Mouse (Mus musculus): ENCODE data around the gene Rac2. TPM values are rescaled to one million over a fixed set of nuclear protein-coding genes. Genes with fewer than 3 reads are reported as not detected.

The Rac2 gene
- polyA plus RNA-seq, 1 experiment from 2014 or later: 3.2 TPM

- Histone ChIP-seq H3K4me3 (replicated peaks) (no peak overlapping the region), H3K9me3 (no peaks in the 10 kb centered on the region), H3K27me3 (no peaks in the 10 kb centered on the region), H3K4me2 (replicated peaks) (no peak overlapping the region), H3K36me3 (no peaks in the 10 kb centered on the region), H3K9ac (replicated peaks) (no peak overlapping the region), H3K27ac (no peak overlapping the region), H3K4me1 (replicated peaks) (peaks cover 16% of the 10 kb centered on the region)
- WGBS: 89% methylated on average over 14 of the region's 14 CpGs
- no peak for ATAC-seq
Measured at GRCm38 (mm10) chr15:78513019-78513418, 59.6 kb downstream of the Rac2 start.

- Histone ChIP-seq H3K9me3 (no peaks in the 10 kb centered on the region), H3K27ac (no peak overlapping the region), H3K4me3 (replicated peaks) (no peak overlapping the region), H3K36me3 (no peaks in the 10 kb centered on the region), H3K27me3 (no peaks in the 10 kb centered on the region), H3K4me1 (replicated peaks) (peaks cover 16% of the 10 kb centered on the region), H3K4me2 (replicated peaks) (no peak overlapping the region), H3K9ac (replicated peaks) (no peak overlapping the region)
- WGBS: 89% methylated on average over 7 of the region's 7 CpGs
- ATAC-seq: no peak
Measured at GRCm38 (mm10) chr15:78511951-78512350, 60.6 kb downstream of the Rac2 start.

GRCm38 (mm10) chr15:78510736-78511135 is 61.8 kb downstream of the Rac2 start:
- no peak overlapping the region for H3K4me2 ChIP-seq (replicated peaks)
- ATAC-seq: no peak
- H3K36me3 ChIP-seq: no peaks in the 10 kb centered on the region
- no peak overlapping the region for H3K27ac ChIP-seq
- WGBS: 95% methylated on average over 6 of the region's 6 CpGs
- H3K4me3 ChIP-seq (replicated peaks): no peak overlapping the region
- no peaks in the 10 kb centered on the region for H3K27me3 ChIP-seq
- H3K9ac ChIP-seq (replicated peaks): no peak overlapping the region
- no peaks in the 10 kb centered on the region for H3K9me3 ChIP-seq
- H3K4me1 ChIP-seq (replicated peaks): peaks cover 16% of the 10 kb centered on the region

GRCm38 (mm10) chr15:78510121-78510576 is 62.4 kb downstream of the Rac2 start:
- Histone ChIP-seq H3K4me1 (replicated peaks) (peaks cover 16% of the 10 kb centered on the region), H3K27me3 (no peaks in the 10 kb centered on the region), H3K4me3 (replicated peaks) (no peak overlapping the region), H3K27ac (no peak overlapping the region), H3K4me2 (replicated peaks) (no peak overlapping the region), H3K36me3 (no peaks in the 10 kb centered on the region), H3K9me3 (no peaks in the 10 kb centered on the region), H3K9ac (replicated peaks) (0 out of 2 replicates have a peak overlapping the region, but pooled peaks have one; percentile 19)
- 57% methylated on average over 8 of the region's 8 CpGs for WGBS
- no peak for ATAC-seq

GRCm38 (mm10) chr15:78509297-78509899 is 63.2 kb downstream of the Rac2 start:
- Histone ChIP-seq H3K4me3 (replicated peaks) (no peak overlapping the region), H3K36me3 (no peaks in the 10 kb centered on the region), H3K4me1 (replicated peaks) (peaks cover 12% of the 10 kb centered on the region), H3K4me2 (replicated peaks) (no peak overlapping the region; the same call in 1 of the 2 replicates), H3K27me3 (no peaks in the 10 kb centered on the region), H3K9me3 (no peaks in the 10 kb centered on the region), H3K27ac (no peak overlapping the region), H3K9ac (replicated peaks) (no peak overlapping the region)
- 44% methylated on average over 12 of the region's 12 CpGs for WGBS
- ATAC-seq: no peak

Other genes with a start within 250 kb of the Rac2 start
- 0.61 and 1.0 TPM in 2 replicates for gene Csf2rb, start 247.0 kb downstream of the Rac2 start, polyA plus RNA-seq (2015; fragmentation: Nextera tagmentation; extraction: Ambion mirVana)
- not detected in 2 replicates for gene Tex33, start 176.9 kb downstream of the Rac2 start, polyA plus RNA-seq (2015; fragmentation: Nextera tagmentation; extraction: Ambion mirVana)
- gene Tst, start 166.9 kb downstream of the Rac2 start, polyA plus RNA-seq (2015; fragmentation: Nextera tagmentation; extraction: Ambion mirVana): 6.5 and 8.8 TPM in 2 replicates
- gene Mpst, start 166.4 kb downstream of the Rac2 start, polyA plus RNA-seq (2015; fragmentation: Nextera tagmentation; extraction: Ambion mirVana): 1.3 and 2.8 TPM in 2 replicates
- gene Kctd17, start 144.2 kb downstream of the Rac2 start, polyA plus RNA-seq (2015; fragmentation: Nextera tagmentation; extraction: Ambion mirVana): 107 and 117 TPM in 2 replicates
- 0.16 TPM in 1 of 2 replicates, not detected in the other for gene Tmprss6, start 104.1 kb downstream of the Rac2 start, polyA plus RNA-seq (2015; fragmentation: Nextera tagmentation; extraction: Ambion mirVana)
- not detected in 2 replicates for gene Il2rb, start 77.5 kb downstream of the Rac2 start, polyA plus RNA-seq (2015; fragmentation: Nextera tagmentation; extraction: Ambion mirVana)
- 4.8 and 5.6 TPM in 2 replicates for gene C1qtnf6, start 41.4 kb downstream of the Rac2 start, polyA plus RNA-seq (2015; fragmentation: Nextera tagmentation; extraction: Ambion mirVana)
- gene Sstr3, start 28.1 kb downstream of the Rac2 start, polyA plus RNA-seq (2015; fragmentation: Nextera tagmentation; extraction: Ambion mirVana): 0.15 and 0.26 TPM in 2 replicates
- gene Cyth4, start 24.3 kb upstream of the Rac2 start, polyA plus RNA-seq (2015; fragmentation: Nextera tagmentation; extraction: Ambion mirVana): 3.7 and 5.8 TPM in 2 replicates
- gene Elfn2, start 146.0 kb upstream of the Rac2 start, polyA plus RNA-seq (2015; fragmentation: Nextera tagmentation; extraction: Ambion mirVana): 3.0 and 3.3 TPM in 2 replicates
- 83.0 and 93.7 TPM in 2 replicates for gene Mfng, start 200.7 kb upstream of the Rac2 start, polyA plus RNA-seq (2015; fragmentation: Nextera tagmentation; extraction: Ambion mirVana)
- gene Card10, start 230.3 kb upstream of the Rac2 start, polyA plus RNA-seq (2015; fragmentation: Nextera tagmentation; extraction: Ambion mirVana): 1.0 and 1.2 TPM in 2 replicates

All from midbrain, embryonic 13.5 days (tissue).